Mouse (Mus musculus) T-cell, adult 2 months (primary cell): ENCODE results near the gene Mpp2.

Source experiments
- DNase-seq: peaks from one replicate; pipeline ENCODE4 v3.0.0; 2022; ENCODE audit warnings: low spot score

The Mpp2 gene

GRCm38 (mm10) chr11:102087931-102088898 is at the start of gene Mpp2:
Mpp2 (minus strand) TSS chr11:102088515.
- DNase-seq, result peak; percentile 27

DNA sequence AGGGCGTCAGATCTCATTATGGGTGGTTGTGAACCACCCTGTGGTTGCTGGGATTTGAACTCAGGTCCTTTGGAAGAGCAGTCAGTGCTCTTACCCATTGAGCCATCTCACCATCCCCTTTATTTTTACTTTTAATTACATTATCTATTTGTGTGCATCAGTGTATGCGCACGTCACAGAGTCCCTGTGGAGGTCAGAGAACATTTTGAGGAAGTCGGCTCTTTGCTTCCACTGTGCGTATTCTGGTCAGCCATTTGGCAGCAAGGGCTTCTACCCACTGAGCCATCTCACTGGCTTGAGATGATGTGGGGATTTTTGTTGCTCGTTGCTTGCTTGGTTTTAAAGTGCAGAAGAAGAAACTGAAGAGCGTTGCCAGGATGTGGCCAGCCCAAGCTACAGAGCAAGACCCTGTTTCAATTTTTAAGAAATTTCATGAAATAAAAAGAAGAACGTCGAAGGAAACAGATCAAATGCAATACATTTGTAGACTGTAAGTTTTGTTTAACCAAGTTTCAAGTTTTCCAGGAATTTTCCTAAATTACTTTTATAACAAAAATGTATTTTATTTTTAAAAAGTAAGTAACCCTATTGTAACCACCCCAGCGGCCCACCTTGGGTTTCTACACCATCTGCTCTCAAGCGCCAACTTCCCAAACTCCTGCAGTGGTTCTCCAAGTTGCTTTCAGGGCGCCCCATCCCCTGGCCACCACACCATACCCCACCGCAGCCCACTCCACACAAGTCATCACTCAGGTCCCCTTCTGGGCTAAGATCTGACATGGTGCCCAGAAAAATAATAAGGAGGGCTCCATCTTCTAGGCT is 49.5 kb upstream of the Mpp2 start:
- no peak for DNase-seq

GRCm38 (mm10) chr11:102134516-102134915 is 46.2 kb upstream of the Mpp2 start:
- DNase-seq, result no peak

DNA sequence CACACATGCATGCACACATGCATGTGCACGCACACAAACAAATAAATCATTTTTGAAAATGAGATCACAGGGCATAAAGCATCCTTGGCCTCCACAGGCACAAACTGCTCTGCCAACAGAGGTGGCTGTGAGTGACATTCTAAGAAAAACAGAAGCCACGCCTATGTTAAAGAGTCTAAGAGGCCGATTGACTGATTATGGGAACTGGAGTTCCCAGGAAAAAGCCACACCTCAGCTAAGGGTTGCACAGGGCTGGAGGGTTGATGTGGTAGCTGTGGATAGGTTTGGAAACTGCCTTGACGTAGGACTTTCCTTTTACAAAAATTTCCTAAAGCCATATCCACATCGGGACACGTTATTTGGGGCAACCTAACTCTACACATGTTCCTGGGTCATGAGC is 29.1 kb upstream of the Mpp2 start:
- no peak for DNase-seq

- DNase-seq, result no peak
Observed at GRCm38 (mm10) chr11:102116241-102116640, 27.9 kb upstream of the Mpp2 start.

- DNase-seq, result no peak
Observed at GRCm38 (mm10) chr11:102111576-102111975, 23.3 kb upstream of the Mpp2 start.

DNA sequence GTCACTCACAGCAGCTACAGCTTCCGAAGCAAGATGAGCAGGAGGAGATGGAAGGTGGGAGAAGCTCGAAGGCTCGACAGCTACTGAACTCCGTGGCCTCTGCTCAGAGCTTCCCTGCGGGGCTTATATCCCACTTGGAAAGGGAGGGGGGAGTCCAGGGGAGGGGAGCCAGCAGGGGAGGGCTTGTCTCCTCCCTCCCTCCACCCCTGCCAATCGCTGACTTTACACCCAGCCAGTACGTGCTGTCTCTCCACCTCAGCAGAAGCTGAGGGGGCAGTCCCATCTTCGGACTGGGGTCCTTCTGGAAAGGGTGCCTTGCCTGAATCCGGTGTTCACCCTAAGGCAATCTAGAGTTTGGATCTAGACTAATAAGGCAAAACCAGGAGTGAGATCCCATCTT is 19.4 kb upstream of the Mpp2 start, which contains the start of gene Pyy:
Pyy (minus strand) TSS at position 101 of the 400 bp plus-strand sequence.
- no peak for DNase-seq

DNA sequence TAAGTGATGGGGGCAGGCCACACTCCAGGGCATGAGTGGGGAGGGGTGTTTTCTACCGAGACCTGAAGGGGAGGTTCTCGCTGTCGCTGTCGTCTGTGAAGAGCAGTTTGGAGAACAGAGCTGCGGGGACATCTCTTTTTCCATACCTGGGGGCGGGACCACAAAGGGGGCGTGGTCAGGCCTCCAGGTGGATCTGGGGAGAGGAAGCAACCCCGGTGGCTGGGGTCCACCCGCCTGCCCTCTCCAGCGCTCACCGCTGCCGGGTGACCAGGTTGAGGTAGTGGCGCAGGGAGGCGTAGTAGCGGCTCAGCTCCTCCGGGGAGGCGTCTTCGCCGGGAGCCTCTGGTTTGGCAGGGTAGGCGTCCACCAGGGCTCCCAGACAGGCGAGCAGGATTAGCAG is 18.6 kb upstream of the Mpp2 start:
- no peak for DNase-seq

- DNase-seq, result peak; percentile 40
Observed at GRCm38 (mm10) chr11:102102485-102103258, 14.4 kb upstream of the Mpp2 start.

- no peak for DNase-seq
Observed at GRCm38 (mm10) chr11:102101219-102101618, 12.9 kb upstream of the Mpp2 start, which contains the start of gene Ppy. Ppy (minus strand) TSS chr11:102101319.

GRCm38 (mm10) chr11:102096887-102097391 is 8.6 kb upstream of the Mpp2 start:
- DNase-seq, result peak; percentile 34

GRCm38 (mm10) chr11:102096446-102096845 is 8.1 kb upstream of the Mpp2 start:
- DNase-seq, result no peak

DNA sequence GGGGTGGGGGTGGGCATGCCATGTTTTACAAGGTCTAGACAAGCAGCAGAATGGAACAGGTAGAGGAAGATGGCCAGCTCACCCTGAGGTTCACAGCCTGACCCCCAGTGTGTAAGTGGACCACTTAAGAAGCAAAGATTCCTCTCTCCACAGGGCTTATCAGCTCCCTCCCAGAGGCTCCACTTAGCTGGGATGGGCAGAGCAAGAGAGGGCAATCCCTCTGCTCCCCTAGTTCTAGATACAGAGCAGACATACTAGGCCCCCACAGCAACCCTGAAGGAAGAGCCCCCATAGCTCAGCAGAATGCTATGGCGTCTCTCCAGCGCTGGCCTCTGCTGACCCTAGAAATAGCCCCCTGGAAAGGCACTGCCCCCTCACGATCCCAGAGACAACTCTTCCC is 7.4 kb upstream of the Mpp2 start:
- no peak for DNase-seq

GRCm38 (mm10) chr11:102089088-102089808 is 933 bp upstream of the Mpp2 start:
- peak; percentile 50 for DNase-seq

DNA sequence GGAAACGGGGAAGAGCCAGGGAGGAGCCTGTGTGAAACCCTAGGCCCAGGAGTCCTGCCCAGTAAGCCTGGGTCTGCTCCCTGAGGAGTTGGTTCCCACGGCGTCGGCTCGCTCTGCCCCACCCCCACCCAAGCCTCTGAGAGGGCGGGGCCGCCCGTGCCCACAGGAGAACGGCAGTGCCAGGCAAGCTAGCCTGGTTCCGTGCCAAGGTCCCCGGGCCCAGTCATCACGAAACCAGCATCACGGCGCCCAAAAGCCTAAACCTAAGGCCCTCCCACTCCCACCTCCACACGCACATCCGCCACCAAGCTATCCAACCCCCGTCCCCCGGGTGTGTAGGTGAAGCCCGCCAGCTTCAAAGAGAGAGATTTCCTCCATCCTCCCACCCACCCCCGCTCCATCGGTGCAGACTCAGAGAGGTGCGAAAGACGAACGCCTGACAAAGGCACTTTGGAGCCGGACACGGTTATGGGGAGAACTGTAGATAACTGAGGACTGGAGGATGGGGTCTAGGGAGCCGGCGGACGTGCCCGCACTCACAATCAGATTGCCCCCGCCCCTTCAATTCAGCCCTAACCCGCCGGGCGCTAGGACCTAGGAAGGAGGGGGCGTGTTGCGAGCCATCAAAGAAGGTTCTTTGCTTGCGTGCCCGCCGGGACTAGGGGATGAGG is 1.1 kb downstream of the Mpp2 start:
- DNase-seq, result peak; percentile 89

GRCm38 (mm10) chr11:102086331-102086730 is 2.0 kb downstream of the Mpp2 start:
- peak; percentile 18 for DNase-seq

- no peak for DNase-seq
Observed at GRCm38 (mm10) chr11:102084159-102084558, 4.2 kb downstream of the Mpp2 start.

GRCm38 (mm10) chr11:102083193-102083592 is 5.1 kb downstream of the Mpp2 start:
- DNase-seq, result no peak

DNA sequence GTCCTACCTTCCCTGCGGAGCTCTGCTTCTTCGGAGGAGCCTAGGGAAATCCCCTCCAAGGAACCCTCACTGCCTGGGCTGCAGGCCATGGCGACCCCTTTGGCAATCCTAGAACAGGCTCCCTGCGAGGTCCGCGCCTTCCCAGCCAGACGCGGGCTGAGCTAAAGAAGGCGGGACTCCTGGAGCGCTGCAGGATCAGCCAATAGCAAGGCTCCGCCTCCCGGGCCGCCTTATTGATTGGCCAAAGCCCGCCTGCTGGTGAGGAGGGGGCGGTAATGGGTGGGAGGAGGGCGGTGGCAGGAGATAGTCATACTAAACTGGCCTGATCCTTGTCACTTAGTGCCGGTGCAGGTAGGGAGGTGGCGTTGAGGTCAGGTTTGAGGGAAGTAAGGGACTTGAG is 6.0 kb downstream of the Mpp2 start:
- DNase-seq, result no peak

- DNase-seq, result no peak
Observed at GRCm38 (mm10) chr11:102073722-102074121, 14.6 kb downstream of the Mpp2 start.
